Mouse (Mus musculus) intestine, embryonic 14.5 days (tissue): ENCODE data around the gene Dock2. TPM values are rescaled to one million over a fixed set of nuclear protein-coding genes. Genes with fewer than 3 reads are reported as not detected.

Source experiments
- ATAC-seq: fragments of 200-750 bp; cut with Nextera tagmentation; replicated peaks from 2 replicates; pipeline ENCODE4 v1.8.0; 2017; ENCODE audit warnings: low read depth, moderate number of reproducible peaks, moderate TSS enrichment, moderate library complexity; ENCODE audit not compliant: low FRiP score, low TSS enrichment
- DNase-seq: peaks from one replicate; pipeline ENCODE4 v3.0.0-alpha.2; 2018; ENCODE audit warnings: low spot score
- H3K27ac ChIP-seq: fragments of 300-500 bp; sonication (generic); 2 replicates; pipeline ENCODE4 v1.5.1; 2014; ENCODE audit warnings: low read depth, mild to moderate bottlenecking, control low read depth
- H3K27me3 ChIP-seq: fragments of 300-500 bp; sonication (generic); replicated peaks from 2 replicates; pipeline ENCODE4 v1.6.1; 2014; ENCODE audit warnings: low read length, control low read depth; ENCODE audit not compliant: control insufficient read depth, insufficient read depth
- H3K36me3 ChIP-seq: fragments of 300-500 bp; sonication (generic); 2 replicates; pipeline ENCODE4 v1.6.1; 2014; ENCODE audit warnings: low read length, control low read depth; ENCODE audit not compliant: control insufficient read depth, insufficient read depth
- H3K4me1 ChIP-seq: fragments of 300-500 bp; sonication (generic); replicated peaks from 2 replicates; pipeline ENCODE4 v1.6.1; 2014; ENCODE audit warnings: low read length, control low read depth, mixed read lengths; ENCODE audit not compliant: control insufficient read depth, insufficient read depth
- H3K4me2 ChIP-seq: fragments of 300-500 bp; sonication (generic); 2 replicates; pipeline ENCODE4 v1.6.1; 2014; ENCODE audit warnings: low read length
- H3K4me3 ChIP-seq: fragments of 300-500 bp; sonication (generic); 2 replicates; pipeline ENCODE4 v1.5.1; 2014; ENCODE audit warnings: low read depth, low read length, control low read depth, mixed read lengths
- H3K9ac ChIP-seq: fragments of 300-500 bp; sonication (generic); 2 replicates; pipeline ENCODE4 v1.6.1; 2014; ENCODE audit warnings: mild to moderate bottlenecking, low read length
- H3K9me3 ChIP-seq: fragments of 300-500 bp; sonication (generic); 2 replicates; pipeline ENCODE4 v1.6.1; 2016; ENCODE audit warnings: low read length, control low read depth; ENCODE audit not compliant: control insufficient read depth
- WGBS: fragments of 180-500 bp; shearing (Covaris S2); extraction: QIAGEN DNeasy Blood & Tissue Kit; methylation state at CpG from one replicate; pipeline ENCODE4 v1.1.7; 2014; 5-methylcytosine and 5-hydroxymethylcytosine counted together
- polyA plus RNA-seq: library from polyadenylated mRNA; unstranded; fragments of >200 nt; fragmentation: Nextera tagmentation; extraction: Ambion mirVana; gene quantifications from 2 replicates; pipeline ENCODE4 v1.2.1, GENCODE M21; 2014

Dock2 gene
- polyA plus RNA-seq, 1 experiment from 2014 or later, result 1.5 TPM

DNA sequence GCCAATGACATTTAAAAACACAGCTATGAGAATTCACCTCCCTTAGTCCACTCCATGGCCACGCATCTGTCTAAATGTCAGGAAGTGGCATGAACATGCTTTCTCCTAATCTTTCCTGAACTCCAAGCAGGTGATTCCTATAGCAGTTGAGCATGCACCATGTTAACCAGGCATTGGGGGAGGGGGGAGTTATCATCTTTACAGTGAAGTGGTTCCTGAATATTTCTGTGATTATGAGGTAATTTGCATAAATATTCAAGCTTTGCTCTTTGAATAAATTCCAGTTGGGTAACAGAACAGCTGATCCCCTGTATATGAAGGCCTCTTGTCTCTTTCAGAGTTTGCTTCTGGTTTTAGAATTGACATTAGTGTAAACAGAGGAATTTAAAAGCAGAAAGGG lies 284.0 kb downstream of the Dock2 start:
- Histone ChIP-seq H3K36me3 (no peaks in the 10 kb centered on the region), H3K4me1 (no peaks in the 10 kb centered on the region), H3K4me3 (no peak overlapping the region), H3K27ac (no peak overlapping the region), H3K9ac (no peak overlapping the region), H3K4me2 (no peak overlapping the region), H3K27me3 (no peaks in the 10 kb centered on the region), H3K9me3 (no peaks in the 10 kb centered on the region)
- WGBS, result 81% methylated on average over 1 of the region's 1 CpGs
- ATAC-seq, result no peak
- no peak for DNase-seq

DNA sequence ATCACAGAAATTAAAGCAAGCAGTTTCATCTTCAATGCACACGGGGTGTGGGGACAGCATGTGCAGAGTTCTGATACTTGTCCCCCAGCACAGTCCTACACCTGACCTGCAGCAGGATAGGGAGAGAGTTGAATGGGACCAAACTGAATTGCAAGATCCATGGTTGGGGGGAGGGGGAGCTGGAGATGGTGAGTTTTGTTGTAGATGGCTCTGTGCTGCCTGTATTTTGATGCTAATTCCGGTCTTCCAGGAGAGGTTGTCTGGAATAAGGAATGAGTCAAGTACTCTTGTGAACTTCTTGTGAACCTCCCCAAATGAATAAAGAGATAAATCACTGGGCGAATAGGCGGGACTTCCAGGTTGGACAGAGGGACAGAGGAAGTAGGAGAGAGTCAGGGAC lies 289.0 kb downstream of the Dock2 start:
- Histone ChIP-seq H3K9me3 (no peaks in the 10 kb centered on the region), H3K36me3 (no peaks in the 10 kb centered on the region), H3K9ac (no peak overlapping the region), H3K4me1 (no peaks in the 10 kb centered on the region), H3K4me3 (no peak overlapping the region), H3K27ac (no peak overlapping the region), H3K27me3 (no peaks in the 10 kb centered on the region), H3K4me2 (no peak overlapping the region)
- 75% methylated on average over 4 of the region's 4 CpGs for WGBS
- ATAC-seq, result no peak
- DNase-seq, result no peak

- WGBS, result 92% methylated on average over 3 of the region's 3 CpGs
- Histone ChIP-seq H3K9ac (no peak overlapping the region), H3K36me3 (no peaks in the 10 kb centered on the region), H3K4me3 (no peak overlapping the region), H3K9me3 (no peaks in the 10 kb centered on the region), H3K4me2 (no peak overlapping the region), H3K27ac (no peak overlapping the region), H3K27me3 (no peaks in the 10 kb centered on the region), H3K4me1 (no peaks in the 10 kb centered on the region)
- ATAC-seq, result no peak
- no peak for DNase-seq
Measured at GRCm38 (mm10) chr11:34492986-34493385, 290.7 kb downstream of the Dock2 start.

GRCm38 (mm10) chr11:34492223-34492622 lies 291.5 kb downstream of the Dock2 start:
- DNase-seq (no peak), ATAC-seq (no peak)
- Histone ChIP-seq H3K27me3 (no peaks in the 10 kb centered on the region), H3K4me3 (no peak overlapping the region), H3K27ac (no peak overlapping the region), H3K4me2 (no peak overlapping the region), H3K9me3 (no peaks in the 10 kb centered on the region), H3K4me1 (no peaks in the 10 kb centered on the region), H3K9ac (no peak overlapping the region), H3K36me3 (no peaks in the 10 kb centered on the region)
- 89% methylated on average over 2 of the region's 2 CpGs for whole genome bisulfite sequencing

GRCm38 (mm10) chr11:34489548-34489947 lies 294.1 kb downstream of the Dock2 start:
- WGBS, result 79% methylated on average over 6 of the region's 6 CpGs
- H3K4me2 ChIP-seq, result no peak overlapping the region
- H3K4me3 ChIP-seq, result no peak overlapping the region
- DNase-seq (no peak), ATAC-seq (no peak)
- H3K9ac ChIP-seq, result no peak overlapping the region
- H3K36me3 ChIP-seq, result no peaks in the 10 kb centered on the region
- no peaks in the 10 kb centered on the region for H3K27me3 ChIP-seq
- no peaks in the 10 kb centered on the region for H3K4me1 ChIP-seq
- no peaks in the 10 kb centered on the region for H3K9me3 ChIP-seq
- no peak overlapping the region for H3K27ac ChIP-seq

DNA sequence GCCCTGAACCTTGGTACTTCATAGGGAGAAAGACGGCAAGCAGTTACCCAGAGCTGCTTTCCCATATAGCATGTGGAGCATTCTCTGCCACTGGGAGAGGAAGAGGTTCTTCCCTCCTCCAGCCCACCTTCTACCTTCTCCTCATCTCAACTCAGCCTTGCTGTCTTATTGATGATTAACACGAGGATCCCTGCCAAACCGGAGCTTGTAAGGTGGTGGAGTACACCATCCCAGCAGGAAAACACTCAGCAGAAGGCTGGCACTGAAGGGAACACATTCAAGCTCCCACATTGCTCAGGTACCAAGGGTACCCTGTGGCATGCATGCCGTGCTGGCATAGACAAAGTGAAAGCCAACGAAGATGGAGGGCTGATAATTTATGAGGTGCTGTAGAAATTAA lies 304.4 kb downstream of the Dock2 start:
- ATAC-seq (no peak), DNase-seq (no peak)
- Histone ChIP-seq H3K4me1 (no peaks in the 10 kb centered on the region), H3K9ac (no peak overlapping the region), H3K4me2 (no peak overlapping the region), H3K9me3 (no peaks in the 10 kb centered on the region), H3K36me3 (no peaks in the 10 kb centered on the region), H3K4me3 (no peak overlapping the region), H3K27ac (no peak overlapping the region), H3K27me3 (no peaks in the 10 kb centered on the region)
- WGBS, result 75% methylated on average over 5 of the region's 5 CpGs

DNA sequence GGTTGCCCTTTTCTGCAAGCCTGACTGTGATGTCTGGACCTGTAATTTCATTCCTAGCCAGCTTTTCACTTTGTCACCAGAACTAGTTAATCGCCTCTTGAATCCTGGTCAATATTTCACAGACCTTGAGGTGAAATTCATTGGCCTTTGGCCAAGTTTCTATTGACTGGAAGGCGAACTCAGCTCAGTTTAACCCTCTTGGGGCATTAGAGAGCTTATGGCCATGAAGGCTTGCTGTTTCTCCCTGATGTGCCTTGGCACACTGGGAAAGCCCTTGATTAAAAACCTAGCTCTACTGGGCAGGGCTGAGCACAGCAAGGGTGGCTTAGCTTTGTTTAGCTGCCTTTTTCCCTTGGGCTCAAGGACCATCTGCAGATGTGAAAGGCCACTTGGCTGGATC lies 313.9 kb downstream of the Dock2 start:
- H3K4me2 ChIP-seq, result no peak overlapping the region
- 67% methylated on average over 2 of the region's 2 CpGs for WGBS
- no peak overlapping the region for H3K9ac ChIP-seq
- DNase-seq (no peak), ATAC-seq (no peak)
- H3K4me3 ChIP-seq, result no peak overlapping the region
- H3K9me3 ChIP-seq, result no peaks in the 10 kb centered on the region
- H3K27ac ChIP-seq, result no peak overlapping the region
- H3K36me3 ChIP-seq, result no peaks in the 10 kb centered on the region
- no peaks in the 10 kb centered on the region for H3K4me1 ChIP-seq
- H3K27me3 ChIP-seq, result no peaks in the 10 kb centered on the region

DNA sequence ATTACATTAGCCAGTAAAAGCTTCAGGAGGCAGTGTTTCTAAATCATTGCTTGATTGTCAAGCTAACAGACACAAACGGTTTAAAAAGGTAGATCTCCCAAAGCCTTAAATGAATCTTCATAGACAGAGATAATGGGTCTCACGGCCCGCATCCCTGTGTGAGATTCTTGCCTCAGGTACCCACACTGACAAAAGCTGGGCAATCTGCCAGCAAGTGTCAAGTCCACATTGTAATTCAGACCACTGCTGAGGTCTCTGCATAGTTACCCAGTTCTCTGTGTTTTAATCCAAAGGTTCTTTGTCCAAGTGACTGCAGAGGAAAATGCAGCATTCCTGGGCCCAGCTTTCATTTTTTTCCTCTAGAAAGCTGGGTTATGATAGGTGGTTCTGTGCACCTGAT lies 315.1 kb downstream of the Dock2 start:
- Histone ChIP-seq H3K9me3 (no peaks in the 10 kb centered on the region), H3K27me3 (no peaks in the 10 kb centered on the region), H3K4me1 (no peaks in the 10 kb centered on the region), H3K4me3 (no peak overlapping the region), H3K4me2 (no peak overlapping the region), H3K9ac (no peak overlapping the region), H3K36me3 (no peaks in the 10 kb centered on the region), H3K27ac (no peak overlapping the region)
- 50% methylated on average over 3 of the region's 3 CpGs for WGBS
- no peak for DNase-seq
- no peak for ATAC-seq

DNA sequence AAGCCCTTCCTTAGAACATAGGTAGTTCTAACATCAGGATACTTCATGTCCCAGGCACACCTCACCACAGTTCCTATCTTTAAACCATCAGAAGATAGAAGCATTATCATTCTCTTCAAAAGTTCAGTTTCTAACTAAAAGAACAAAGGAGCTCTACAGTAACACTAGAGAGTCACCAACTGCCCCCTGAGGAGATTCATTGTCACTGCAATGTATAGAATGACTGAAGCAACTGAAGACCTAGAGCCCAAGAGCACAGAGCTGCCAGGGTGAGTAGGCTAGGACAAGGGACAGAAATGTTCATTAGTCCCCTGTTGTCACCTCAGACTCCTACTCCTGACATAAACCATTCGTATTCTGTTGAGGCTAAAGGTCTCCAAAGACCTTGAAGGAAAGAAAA lies 316.6 kb downstream of the Dock2 start:
- DNase-seq, result no peak
- no peak for ATAC-seq
- Histone ChIP-seq H3K27ac (no peak overlapping the region), H3K27me3 (no peaks in the 10 kb centered on the region), H3K4me2 (no peak overlapping the region), H3K4me3 (no peak overlapping the region), H3K9me3 (no peaks in the 10 kb centered on the region), H3K36me3 (no peaks in the 10 kb centered on the region), H3K4me1 (no peaks in the 10 kb centered on the region), H3K9ac (no peak overlapping the region)
- WGBS, result 74% methylated on average over 1 of the region's 1 CpGs
